Mouse (Mus musculus) inflammation-experienced regulatory T-cells (primary cell): ENCODE results near the gene Slc17a1. TPM values are rescaled to one million over a fixed set of nuclear protein-coding genes. Genes with fewer than 3 reads are reported as not detected.

Source experiments
- polyA plus RNA-seq, 2 experiments: library from polyadenylated mRNA; unstranded; fragments of 100-300 nt; shearing (Covaris generic); gene quantifications; one replicate each; pipeline ENCODE4 v1.2.1; 2017

The Slc17a1 gene
- 1 to 10 TPM in 1 of 2 experiments, under 1 TPM in 1; 0.14 to 2.4 TPM for polyA plus RNA-seq

GRCm38 (mm10) chr13:23867405-23867804, at the start of gene Slc17a1:
Gene Slc17a1, plus strand, starts transcription at chr13:23867750.

GRCm38 (mm10) chr13:23839308-23839707, 28.2 kb upstream of the Slc17a1 start, which contains the start of gene Slc17a3:
Gene Slc17a3, plus strand, starts transcription at chr13:23839434.

GRCm38 (mm10) chr13:23914376-23915167, 47.0 kb downstream of the Slc17a1 start, which contains the start of gene Slc17a4:
Gene Slc17a4, minus strand, starts transcription at chr13:23915009.

GRCm38 (mm10) chr13:23933421-23934210, 66.1 kb downstream of the Slc17a1 start, which contains the start of gene Hist1h2ba:
Gene Hist1h2ba, minus strand, starts transcription at chr13:23934156.

GRCm38 (mm10) chr13:23934211-23934520, 66.6 kb downstream of the Slc17a1 start, which contains the start of gene Hist1h2aa:
Gene Hist1h2aa, plus strand, starts transcription at chr13:23934462.

Other genes starting within 250 kb of the Slc17a1 start
- gene Hist1h2be, start 246.6 kb upstream of the Slc17a1 start, polyA plus RNA-seq = 1 to 10 TPM; 2.7 to 2.9 TPM
- gene Hist1h1e, start 245.2 kb upstream of the Slc17a1 start, polyA plus RNA-seq = 10 to 100 TPM; 13.4 to 19.2 TPM
- gene Hist1h2ac, start 183.8 kb upstream of the Slc17a1 start, polyA plus RNA-seq = 1 to 10 TPM; 2.2 to 4.6 TPM
- 1 to 10 TPM; 6.3 to 8.3 TPM for gene Hist1h2bc, start 183.6 kb upstream of the Slc17a1 start, polyA plus RNA-seq
- under 1 TPM in 1 of 2 experiments, not detected in 1; 0.53 TPM for gene Hist1h1t, start 171.9 kb upstream of the Slc17a1 start, polyA plus RNA-seq
- 10 to 100 TPM in 1 of 2 experiments, 1 to 10 TPM in 1; 4.3 to 11.5 TPM for gene Hist1h4c, start 169.3 kb upstream of the Slc17a1 start, polyA plus RNA-seq
- gene Hfe, start 156.9 kb upstream of the Slc17a1 start, polyA plus RNA-seq = under 1 TPM; 0.75 to 0.92 TPM
- 10 to 100 TPM; 25.5 to 40.4 TPM for gene Hist1h1c, start 128.9 kb upstream of the Slc17a1 start, polyA plus RNA-seq
- not detected for gene Hist1h3c, start 122.1 kb upstream of the Slc17a1 start, polyA plus RNA-seq
- gene Hist1h2bb, start 121.0 kb upstream of the Slc17a1 start, polyA plus RNA-seq = under 1 TPM in 1 of 2 experiments, not detected in 1; 0.80 TPM
- gene Hist1h2ab, start 116.6 kb upstream of the Slc17a1 start, polyA plus RNA-seq = 1 to 10 TPM in 1 of 2 experiments, under 1 TPM in 1; 0.42 to 2.0 TPM
- gene Hist1h3b, start 115.5 kb upstream of the Slc17a1 start, polyA plus RNA-seq = not detected
- 1 to 10 TPM; 6.9 to 9.9 TPM for gene Hist1h4b, start 110.7 kb upstream of the Slc17a1 start, polyA plus RNA-seq
- gene Hist1h4a, start 106.5 kb upstream of the Slc17a1 start, polyA plus RNA-seq = not detected
- 10 to 100 TPM in 1 of 2 experiments, 1 to 10 TPM in 1; 5.0 to 15.8 TPM for gene Hist1h3a, start 105.4 kb upstream of the Slc17a1 start, polyA plus RNA-seq
- 1 to 10 TPM; 1.0 to 1.6 TPM for gene Hist1h1a, start 104.1 kb upstream of the Slc17a1 start, polyA plus RNA-seq
- gene Trim38, start 97.8 kb upstream of the Slc17a1 start, polyA plus RNA-seq = under 1 TPM; 0.07 to 0.47 TPM
- under 1 TPM; 0.04 to 0.13 TPM for gene Slc17a2, start 60.8 kb upstream of the Slc17a1 start, polyA plus RNA-seq
- under 1 TPM in 1 of 2 experiments, not detected in 1; 0.20 TPM for gene Slc17a3, start 28.3 kb upstream of the Slc17a1 start, polyA plus RNA-seq
- under 1 TPM; 0.06 to 0.56 TPM for gene Slc17a4, start 47.3 kb downstream of the Slc17a1 start, polyA plus RNA-seq
- gene Hist1h2ba, start 66.4 kb downstream of the Slc17a1 start, polyA plus RNA-seq = not detected
- not detected for gene Hist1h2aa, start 66.7 kb downstream of the Slc17a1 start, polyA plus RNA-seq
- not detected for gene Scgn, start 123.5 kb downstream of the Slc17a1 start, polyA plus RNA-seq